Mouse (Mus musculus) heart, embryonic 11.5 days (tissue): ENCODE measurements around the gene Slc24a3. TPM values are rescaled to one million over a fixed set of nuclear protein-coding genes. Genes with fewer than 3 reads are reported as not detected.
A peak's percentile ranks its signal among the peaks of the same experiment; 100 is the strongest.

Experiments
- ATAC-seq: fragments of 200-750 bp; cut with Nextera tagmentation; replicated peaks from 2 replicates; pipeline ENCODE4 v1.8.0; 2017; ENCODE audit warnings: moderate library complexity; ENCODE audit not compliant: insufficient number of reproducible peaks, low FRiP score, low TSS enrichment
- H3K27ac ChIP-seq: fragments of 300-500 bp; sonication (generic); 2 replicates; pipeline ENCODE4 v1.5.1; 2014; ENCODE audit warnings: mild to moderate bottlenecking, low read depth, low read length
- H3K27me3 ChIP-seq: fragments of 300-500 bp; sonication (generic); 2 replicates; pipeline ENCODE4 v1.6.1; 2014; ENCODE audit warnings: mild to moderate bottlenecking, low read length, mixed read lengths; ENCODE audit not compliant: control insufficient read depth, insufficient read depth
- H3K36me3 ChIP-seq: fragments of 300-500 bp; sonication (generic); 2 replicates; pipeline ENCODE4 v1.6.1; 2014; ENCODE audit warnings: mild to moderate bottlenecking, low read length, moderate library complexity, mixed read lengths; ENCODE audit not compliant: control insufficient read depth, insufficient read depth
- H3K4me1 ChIP-seq: fragments of 300-500 bp; sonication (generic); 2 replicates; pipeline ENCODE4 v1.6.1; 2014; ENCODE audit warnings: low read length; ENCODE audit not compliant: control insufficient read depth, insufficient read depth
- H3K4me2 ChIP-seq: fragments of 300-500 bp; sonication (generic); 2 replicates; pipeline ENCODE4 v1.6.1; 2014; ENCODE audit warnings: mild to moderate bottlenecking, moderate library complexity
- H3K4me3 ChIP-seq: fragments of 300-500 bp; sonication (generic); 2 replicates; pipeline ENCODE4 v1.5.1; 2014; ENCODE audit warnings: low read depth, low read length
- H3K9ac ChIP-seq: fragments of 300-500 bp; sonication (generic); 2 replicates; pipeline ENCODE4 v1.6.1; 2014; ENCODE audit warnings: mild to moderate bottlenecking, low read depth, low read length, moderate library complexity
- H3K9me3 ChIP-seq: fragments of 300-500 bp; sonication (generic); replicated peaks from 2 replicates; pipeline ENCODE4 v1.6.1; 2016; ENCODE audit warnings: low read length; ENCODE audit not compliant: control insufficient read depth
- WGBS: fragments of 180-500 bp; shearing (Covaris S2); extraction: QIAGEN DNeasy Blood & Tissue Kit; methylation state at CpG from one replicate; pipeline ENCODE4 v1.1.7; 2014; ENCODE audit not compliant: insufficient replicate concordance; 5-methylcytosine and 5-hydroxymethylcytosine counted together
- polyA plus RNA-seq: library from polyadenylated mRNA; unstranded; fragments of >200 nt; fragmentation: Nextera tagmentation; extraction: Ambion mirVana; gene quantifications from 2 replicates; pipeline ENCODE4 v1.2.1, GENCODE M21; 2014

The Slc24a3 gene
- polyA plus RNA-seq, 1 experiment from 2014 or later: 1.7 TPM

GRCm38 (mm10) chr2:145397456-145398206 lies 230.1 kb downstream of the Slc24a3 start:
- peaks cover 6% of the 10 kb centered on the region; the same call in 1 of the 2 replicates for H3K4me1 ChIP-seq
- H3K27ac ChIP-seq: peak overlapping the region; percentile 62
- H3K4me2 ChIP-seq: no peak overlapping the region
- peak overlapping the region; percentile 39; the same call in 1 of the 2 replicates for H3K9ac ChIP-seq
- 33% methylated on average over 10 of the region's 10 CpGs for WGBS
- H3K4me3 ChIP-seq: no peak overlapping the region
- no peaks in the 10 kb centered on the region for H3K36me3 ChIP-seq
- no peaks in the 10 kb centered on the region for H3K9me3 ChIP-seq
- no peak for ATAC-seq
- no peaks in the 10 kb centered on the region for H3K27me3 ChIP-seq

- ATAC-seq: no peak; the same call in 1 of the 2 replicates
- 66% methylated on average over 6 of the region's 6 CpGs for WGBS
- H3K27ac ChIP-seq: no peak overlapping the region
Measured at GRCm38 (mm10) chr2:145401240-145401805, 233.8 kb downstream of the Slc24a3 start.

GRCm38 (mm10) chr2:145401996-145402395 lies 234.4 kb downstream of the Slc24a3 start:
- no peak overlapping the region for H3K9ac ChIP-seq
- no peak overlapping the region for H3K4me2 ChIP-seq
- ATAC-seq: no peak
- H3K4me1 ChIP-seq: peaks cover 12% of the 10 kb centered on the region; the same call in 1 of the 2 replicates
- H3K27ac ChIP-seq: no peak overlapping the region
- WGBS: 67% methylated on average over 2 of the region's 2 CpGs
- no peaks in the 10 kb centered on the region for H3K9me3 ChIP-seq
- H3K4me3 ChIP-seq: no peak overlapping the region
- no peaks in the 10 kb centered on the region for H3K36me3 ChIP-seq
- no peaks in the 10 kb centered on the region for H3K27me3 ChIP-seq

More at GRCm38 (mm10) chr2:145401240-145401805, 233.8 kb downstream of the Slc24a3 start:
- Histone ChIP-seq H3K36me3 (no peaks in the 10 kb centered on the region), H3K27me3 (no peaks in the 10 kb centered on the region), H3K9me3 (no peaks in the 10 kb centered on the region), H3K4me1 (peaks cover 9% of the 10 kb centered on the region; the same call in 1 of the 2 replicates), H3K9ac (no peak overlapping the region), H3K4me2 (no peak overlapping the region), H3K4me3 (no peak overlapping the region)

DNA sequence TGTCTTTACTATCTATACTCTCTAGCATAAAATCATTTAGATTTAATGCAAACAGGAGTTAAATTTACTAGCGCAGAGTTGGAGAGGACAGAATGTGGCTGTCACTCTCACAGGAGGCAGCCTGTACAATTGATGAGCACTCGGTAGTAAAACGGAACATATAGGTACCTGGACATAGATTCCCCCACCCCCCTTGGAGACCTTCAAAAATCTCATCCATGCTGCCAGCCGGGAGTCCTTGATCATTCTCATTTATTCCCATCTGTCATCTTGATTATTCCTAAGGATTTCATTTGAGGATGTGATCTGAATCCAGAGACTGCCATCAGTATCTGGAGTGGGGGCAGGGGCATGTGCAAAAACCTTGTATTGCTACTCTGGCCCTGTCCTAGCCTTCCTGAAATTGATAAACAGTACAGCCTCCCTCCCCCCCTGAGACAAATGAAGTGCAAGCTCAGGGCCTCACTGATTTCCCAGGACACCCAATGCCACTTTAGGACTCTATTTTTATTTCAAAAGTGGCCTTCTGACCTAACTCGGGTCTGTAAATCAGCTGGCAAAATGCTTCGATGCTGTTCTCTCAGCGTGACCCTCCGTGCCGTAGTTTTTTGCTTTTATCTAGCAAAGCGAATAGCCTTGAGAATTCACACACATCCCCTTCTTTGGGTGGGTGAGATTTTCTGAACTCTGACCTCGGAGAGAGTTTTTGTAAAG lies 237.4 kb downstream of the Slc24a3 start:
- H3K9ac ChIP-seq: no peak overlapping the region
- 44% methylated on average over 11 of the region's 11 CpGs for WGBS
- no peak overlapping the region for H3K27ac ChIP-seq
- no peaks in the 10 kb centered on the region for H3K9me3 ChIP-seq
- ATAC-seq: no peak
- no peak overlapping the region for H3K4me2 ChIP-seq
- no peaks in the 10 kb centered on the region for H3K27me3 ChIP-seq
- no peak overlapping the region for H3K4me3 ChIP-seq
- peaks cover 9% of the 10 kb centered on the region; the same call in 1 of the 2 replicates for H3K4me1 ChIP-seq
- no peaks in the 10 kb centered on the region for H3K36me3 ChIP-seq

DNA sequence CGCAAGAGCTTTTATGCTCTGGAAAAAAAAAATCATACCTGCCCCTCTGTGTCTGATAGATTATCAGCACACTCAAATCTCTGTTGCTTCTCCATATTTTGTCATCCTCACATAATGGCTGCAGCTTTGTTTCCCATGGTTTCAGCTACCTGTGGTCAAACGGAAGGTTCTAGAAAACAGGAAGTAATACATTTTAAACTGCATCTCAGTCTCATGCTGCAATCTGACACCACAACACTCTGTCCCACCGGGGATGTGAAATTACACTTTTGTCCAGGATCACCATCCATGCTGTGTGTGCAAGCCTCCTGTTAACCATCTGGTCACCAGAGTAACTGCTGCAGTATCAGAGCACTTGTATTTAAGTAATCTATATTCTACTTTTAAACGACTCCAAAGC lies 238.2 kb downstream of the Slc24a3 start:
- Histone ChIP-seq H3K27ac (no peak overlapping the region), H3K4me3 (no peak overlapping the region), H3K27me3 (no peaks in the 10 kb centered on the region), H3K36me3 (no peaks in the 10 kb centered on the region), H3K9me3 (no peaks in the 10 kb centered on the region), H3K4me2 (no peak overlapping the region), H3K9ac (no peak overlapping the region), H3K4me1 (peaks cover 9% of the 10 kb centered on the region; the same call in 1 of the 2 replicates)
- 58% methylated on average over 4 of the region's 4 CpGs for whole genome bisulfite sequencing
- ATAC-seq: no peak

- Histone ChIP-seq H3K4me1 (peaks cover 5% of the 10 kb centered on the region), H3K4me2 (no peak overlapping the region), H3K4me3 (no peak overlapping the region), H3K27me3 (no peaks in the 10 kb centered on the region), H3K27ac (no peak overlapping the region), H3K36me3 (no peaks in the 10 kb centered on the region), H3K9ac (no peak overlapping the region), H3K9me3 (no peaks in the 10 kb centered on the region)
- ATAC-seq: no peak
- WGBS: 86% methylated on average over 2 of the region's 2 CpGs
Measured at GRCm38 (mm10) chr2:145417738-145418137, 250.2 kb downstream of the Slc24a3 start.

DNA sequence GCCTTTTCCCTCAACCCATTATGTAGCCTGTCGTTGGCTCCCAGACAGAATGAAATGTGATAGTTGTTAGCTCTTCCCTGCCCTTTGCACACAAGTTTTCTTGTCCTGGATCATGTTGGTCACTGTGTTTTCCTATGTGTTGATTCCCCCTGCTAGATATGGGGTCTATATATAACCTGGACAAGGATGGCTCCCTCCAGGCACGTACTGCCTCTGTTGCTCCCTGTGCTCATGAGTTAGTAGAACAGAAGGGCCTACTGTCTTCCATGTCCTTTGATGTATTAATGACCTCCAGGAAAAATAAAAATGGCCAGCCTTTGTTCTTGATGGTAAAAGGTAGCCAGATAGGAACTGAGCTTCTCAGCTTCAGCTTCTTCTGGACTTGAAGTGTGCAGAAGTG lies 251.5 kb downstream of the Slc24a3 start:
- H3K4me1 ChIP-seq: peaks cover 5% of the 10 kb centered on the region
- H3K27ac ChIP-seq: no peak overlapping the region
- H3K4me3 ChIP-seq: no peak overlapping the region
- no peak for ATAC-seq
- no peaks in the 10 kb centered on the region for H3K36me3 ChIP-seq
- no peak overlapping the region for H3K9ac ChIP-seq
- 40% methylated on average over 2 of the region's 2 CpGs for WGBS
- H3K9me3 ChIP-seq: no peaks in the 10 kb centered on the region
- H3K4me2 ChIP-seq: no peak overlapping the region
- H3K27me3 ChIP-seq: no peaks in the 10 kb centered on the region

GRCm38 (mm10) chr2:145420967-145421888 lies 253.7 kb downstream of the Slc24a3 start:
- Histone ChIP-seq H3K4me3 (no peak overlapping the region), H3K27me3 (no peaks in the 10 kb centered on the region), H3K36me3 (no peaks in the 10 kb centered on the region), H3K9me3 (no peaks in the 10 kb centered on the region), H3K27ac (no peak overlapping the region), H3K9ac (no peak overlapping the region), H3K4me2 (no peak overlapping the region), H3K4me1 (peaks cover 5% of the 10 kb centered on the region)
- 71% methylated on average over 5 of the region's 5 CpGs for WGBS
- ATAC-seq: no peak
